Mouse (Mus musculus) forebrain, embryonic 11.5 days (tissue): ENCODE results near the gene Tnfrsf22. TPM values are rescaled to one million over a fixed set of nuclear protein-coding genes. Genes with fewer than 3 reads are reported as not detected.
"Not testable (repeated sequence)": the region's sequence is repeated elsewhere in the genome, so short reads cannot be mapped to it uniquely, and the experiment has no call there.

ENCODE experiments used
- ATAC-seq: fragments of 200-750 bp; cut with Nextera tagmentation; replicated peaks from 2 replicates; pipeline ENCODE4 v1.8.0; 2017; ENCODE audit warnings: moderate TSS enrichment; ENCODE audit not compliant: low FRiP score
- DNase-seq: peaks from one replicate; pipeline ENCODE4 v3.0.0-alpha.2; 2017; ENCODE audit warnings: low spot score
- H3K27ac ChIP-seq: fragments of 300-500 bp; sonication (generic); 2 replicates; pipeline ENCODE4 v1.5.1; 2014; ENCODE audit warnings: low read depth, low read length
- H3K27me3 ChIP-seq: fragments of 300-500 bp; sonication (generic); 2 replicates; pipeline ENCODE4 v1.6.1; 2014; ENCODE audit warnings: mild to moderate bottlenecking, low read length, mixed read lengths; ENCODE audit not compliant: control insufficient read depth, insufficient read depth
- H3K36me3 ChIP-seq: fragments of 300-500 bp; sonication (generic); 2 replicates; pipeline ENCODE4 v1.6.1; 2014; ENCODE audit warnings: mild to moderate bottlenecking, low read length, moderate library complexity, mixed read lengths; ENCODE audit not compliant: control insufficient read depth, insufficient read depth
- H3K4me1 ChIP-seq: fragments of 300-500 bp; sonication (generic); replicated peaks from 2 replicates; pipeline ENCODE4 v1.6.1; 2014; ENCODE audit warnings: low read length, mixed read lengths; ENCODE audit not compliant: control insufficient read depth, insufficient read depth
- H3K4me2 ChIP-seq: fragments of 300-500 bp; sonication (generic); 2 replicates; pipeline ENCODE4 v1.6.1; 2014; ENCODE audit warnings: low read depth, mild to moderate bottlenecking, low read length, moderate library complexity, mixed read lengths; ENCODE audit not compliant: severe bottlenecking
- H3K4me3 ChIP-seq: fragments of 300-500 bp; sonication (generic); 2 replicates; pipeline ENCODE4 v1.5.1; 2014; ENCODE audit warnings: low read depth, low read length
- H3K9ac ChIP-seq: fragments of 300-500 bp; sonication (generic); 2 replicates; pipeline ENCODE4 v1.6.1; 2014; ENCODE audit warnings: low read length
- H3K9me3 ChIP-seq: fragments of 300-500 bp; sonication (generic); 2 replicates; pipeline ENCODE4 v1.6.1; 2016; ENCODE audit warnings: low read length, mixed read lengths; ENCODE audit not compliant: control insufficient read depth
- WGBS: fragments of 180-500 bp; shearing (Covaris S2); extraction: QIAGEN DNeasy Blood & Tissue Kit; methylation state at CpG from one replicate; pipeline ENCODE4 v1.1.7; 2014; 5-methylcytosine and 5-hydroxymethylcytosine counted together
- polyA plus RNA-seq: library from polyadenylated mRNA; unstranded; fragments of >200 nt; fragmentation: Nextera tagmentation; extraction: Ambion mirVana; gene quantifications from 2 replicates; pipeline ENCODE4 v1.2.1, GENCODE M21; 2014

Gene Tnfrsf22
- polyA plus RNA-seq, 1 experiment from 2014 or later: 9.8 TPM

- Histone ChIP-seq H3K9me3 (no peaks in the 10 kb centered on the region), H3K4me2 (no peak overlapping the region)
- DNase-seq: no peak
These were observed 14.0 kb upstream of the Tnfrsf22 start for GRCm38 (mm10) chr7:143663470-143663869.

GRCm38 (mm10) chr7:143660797-143661196 is 11.3 kb upstream of the Tnfrsf22 start:
- Histone ChIP-seq H3K4me3 (no peak overlapping the region), H3K4me2 (no peak overlapping the region), H3K9ac (no peak overlapping the region), H3K27ac (no peak overlapping the region), H3K27me3 (no peaks in the 10 kb centered on the region), H3K4me1 (no peaks in the 10 kb centered on the region), H3K9me3 (no peaks in the 10 kb centered on the region), H3K36me3 (no peaks in the 10 kb centered on the region)
- DNase-seq (no peak), ATAC-seq (no peak)

More at GRCm38 (mm10) chr7:143663470-143663869, 14.0 kb upstream of the Tnfrsf22 start:
- Histone ChIP-seq H3K27ac (no peak overlapping the region), H3K27me3 (no peaks in the 10 kb centered on the region), H3K36me3 (no peaks in the 10 kb centered on the region), H3K4me3 (no peak overlapping the region), H3K9ac (no peak overlapping the region), H3K4me1 (no peaks in the 10 kb centered on the region)
- ATAC-seq: no peak
- WGBS: 78% methylated on average over 2 of the region's 2 CpGs

- not testable (repeated sequence) for H3K27ac ChIP-seq, H3K9me3 ChIP-seq, H3K4me2 ChIP-seq, H3K9ac ChIP-seq, H3K4me1 ChIP-seq, DNase-seq, H3K36me3 ChIP-seq, H3K27me3 ChIP-seq
- 54% methylated on average over 10 of the region's 10 CpGs for WGBS
- H3K4me3 ChIP-seq: peak overlapping the region; percentile 66; the same call in 1 of the 2 replicates
- 0 out of 2 replicates have a peak, but pooled peaks have one; percentile 15 for ATAC-seq
These were observed 397 bp upstream of the Tnfrsf22 start for GRCm38 (mm10) chr7:143649769-143650346.

- not testable (repeated sequence) for H3K27ac ChIP-seq, H3K36me3 ChIP-seq, H3K27me3 ChIP-seq, H3K4me3 ChIP-seq, H3K4me1 ChIP-seq, DNase-seq, H3K9me3 ChIP-seq, H3K4me2 ChIP-seq, H3K9ac ChIP-seq, ATAC-seq
- WGBS: 90% methylated on average over 2 of the region's 2 CpGs
These were observed 5.5 kb downstream of the Tnfrsf22 start for GRCm38 (mm10) chr7:143643949-143644348.

- Histone ChIP-seq H3K27me3 (no peaks in the 10 kb centered on the region), H3K9ac (no peak overlapping the region), H3K27ac (no peak overlapping the region), H3K9me3 (no peaks in the 10 kb centered on the region), H3K4me1 (no peaks in the 10 kb centered on the region), H3K4me2 (no peak overlapping the region), H3K4me3 (no peak overlapping the region), H3K36me3 (no peaks in the 10 kb centered on the region)
- no peak for DNase-seq
- no peak for ATAC-seq
- 100% methylated on average over 1 of the region's 1 CpGs for WGBS
These were observed 12.8 kb downstream of the Tnfrsf22 start for GRCm38 (mm10) chr7:143636674-143637073.

- Histone ChIP-seq H3K27ac (no peak overlapping the region), H3K9me3 (no peaks in the 10 kb centered on the region), H3K4me1 (no peaks in the 10 kb centered on the region), H3K36me3 (no peaks in the 10 kb centered on the region), H3K4me2 (no peak overlapping the region), H3K9ac (no peak overlapping the region), H3K4me3 (no peak overlapping the region), H3K27me3 (no peaks in the 10 kb centered on the region)
- DNase-seq (no peak), ATAC-seq (no peak)
- WGBS: 73% methylated on average over 2 of the region's 2 CpGs
These were observed 18.0 kb downstream of the Tnfrsf22 start for GRCm38 (mm10) chr7:143631503-143631902.

GRCm38 (mm10) chr7:143629501-143629900 is 20.0 kb downstream of the Tnfrsf22 start:
- H3K9ac ChIP-seq: no peak overlapping the region
- no peak overlapping the region for H3K4me3 ChIP-seq
- H3K27me3 ChIP-seq: no peaks in the 10 kb centered on the region
- no peaks in the 10 kb centered on the region for H3K9me3 ChIP-seq
- DNase-seq (no peak), ATAC-seq (no peak)
- H3K4me2 ChIP-seq: no peak overlapping the region
- no peaks in the 10 kb centered on the region for H3K4me1 ChIP-seq
- no peaks in the 10 kb centered on the region for H3K36me3 ChIP-seq
- WGBS: 77% methylated on average over 1 of the region's 1 CpGs
- H3K27ac ChIP-seq: no peak overlapping the region

- Histone ChIP-seq H3K4me3 (no peak within 1 kb of the TSS), H3K27ac (no peak within 1 kb of the TSS), H3K36me3 (no peaks in the 10 kb centered on the region), H3K9me3 (no peaks in the 10 kb centered on the region), H3K27me3 (no peaks in the 10 kb centered on the region), H3K4me1 (no peaks in the 10 kb centered on the region), H3K4me2 (no peak within 1 kb of the TSS), H3K9ac (no peak within 1 kb of the TSS)
- no peak for DNase-seq
- ATAC-seq: no peak
- 100% methylated on average over 1 of the region's 1 CpGs for WGBS
These were observed 20.9 kb downstream of the Tnfrsf22 start, which contains the start of gene Tnfrsf26 for GRCm38 (mm10) chr7:143628540-143628939. Gene Tnfrsf26 (minus strand): TSS chr7:143628722.

GRCm38 (mm10) chr7:143627555-143628286 is 21.7 kb downstream of the Tnfrsf22 start:
- H3K27me3 ChIP-seq: no peaks in the 10 kb centered on the region

More at GRCm38 (mm10) chr7:143627555-143628286, 21.7 kb downstream of the Tnfrsf22 start:
- H3K4me2 ChIP-seq: no peak overlapping the region
- ATAC-seq: no peak
- H3K9ac ChIP-seq: no peak overlapping the region
- DNase-seq: no peak
- H3K4me3 ChIP-seq: no peak overlapping the region
- WGBS: 66% methylated on average over 10 of the region's 10 CpGs
- H3K27ac ChIP-seq: no peak overlapping the region
- H3K4me1 ChIP-seq: no peaks in the 10 kb centered on the region
- H3K36me3 ChIP-seq: no peaks in the 10 kb centered on the region
- no peaks in the 10 kb centered on the region for H3K9me3 ChIP-seq
